In the genomic region with DNA sequence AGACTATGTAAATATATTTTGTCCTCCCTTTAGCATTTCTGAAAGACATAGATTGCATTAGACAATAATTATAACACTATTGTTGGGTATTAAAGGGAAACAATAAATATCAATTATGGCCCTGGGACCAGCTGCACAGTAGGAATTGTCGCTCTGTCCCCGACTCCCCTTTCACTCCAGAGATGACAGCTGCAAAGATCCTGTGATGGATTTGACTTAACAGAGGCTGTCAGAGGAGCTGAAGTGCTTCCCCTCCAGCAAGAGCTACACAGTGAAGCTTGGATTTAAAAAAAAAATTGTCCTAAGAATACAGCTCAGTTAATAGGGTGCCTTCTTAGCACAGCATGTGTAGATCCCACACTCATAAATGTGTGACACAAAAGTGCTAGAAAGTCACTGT, we compare ENCODE assay signal across 25 mouse cellular contexts. TPM values are rescaled to one million over a fixed set of nuclear protein-coding genes. Genes with fewer than 3 reads are reported as not detected.
"Had no signal": no experiment of that assay in that cellular context is flagged by ENCODE, and none has a peak within 500 bp of the region (broad histone marks: within the 10 kb centered on the region; RNA-seq: fewer than 3 reads in every experiment).

No protein-coding gene starts in this region.

- H3K4me2 ChIP-seq: kidney, embryonic 15.5 days; limb, embryonic 13.5 days; liver, embryonic 13.5 days; midbrain, embryonic 11.5 days had no signal

- H3K27me3 ChIP-seq: kidney, embryonic 15.5 days; limb, embryonic 13.5 days; liver, embryonic 13.5 days had no signal

- DNase-seq: kidney, adult 8-10 months; kidney, postnatal 10 days; kidney, postnatal 36 days; layer of hippocampus, postnatal 36 days; liver; liver, embryonic 13.5 days; lung, adult 2 months; lung, postnatal 14 days; lung, postnatal 4 days; midbrain, embryonic 14.5 days; thymus, adult 18-20 months; thymus, postnatal 36 days had no signal

- H3K36me3 ChIP-seq: kidney, embryonic 15.5 days; limb, embryonic 10.5 days; limb, embryonic 13.5 days; liver, embryonic 13.5 days had no signal

- H3K4me3 ChIP-seq: kidney, embryonic 15.5 days; left cerebral cortex, adult 2 months; limb, embryonic 10.5 days; limb, embryonic 13.5 days; liver, embryonic 13.5 days had no signal

- H3K4me1 ChIP-seq: kidney, embryonic 15.5 days; limb, embryonic 10.5 days; limb, embryonic 13.5 days; liver, embryonic 13.5 days had no signal

- H3K9ac ChIP-seq: kidney, embryonic 15.5 days; limb, embryonic 13.5 days; liver, embryonic 13.5 days had no signal

- H3K9me3 ChIP-seq: kidney, embryonic 15.5 days; limb, embryonic 10.5 days; limb, embryonic 13.5 days; liver, embryonic 13.5 days had no signal

- H3K27ac ChIP-seq: kidney, embryonic 15.5 days; left cerebral cortex, adult 2 months; limb, embryonic 10.5 days; limb, embryonic 13.5 days; liver, embryonic 13.5 days had no signal

RNA-seq across cellular contexts. Expression of gene Art2b, which starts 13.1 kb away (rescaled TPM):
- total RNA-seq: layer of hippocampus, adult 8-10 months; layer of hippocampus, postnatal 10 days; layer of hippocampus, postnatal 36 days; left cerebral cortex, adult 2 months; left cerebral cortex, postnatal 10 days; midbrain, postnatal 0 days had no signal
- polyA plus RNA-seq: kidney, embryonic 15.5 days; limb, embryonic 10.5 days; limb, embryonic 13.5 days; liver, embryonic 13.5 days; lung, embryonic 16.5 days; midbrain, embryonic 11.5 days; midbrain, embryonic 14.5 days; midbrain, postnatal 0 days; neural tube, embryonic 11.5 days; neural tube, embryonic 14.5 days; stomach, embryonic 16.5 days had no signal
